Mouse (Mus musculus) limb, embryonic 14.5 days (tissue): ENCODE data around the gene Ccnf. TPM values are rescaled to one million over a fixed set of nuclear protein-coding genes. Genes with fewer than 3 reads are reported as not detected.

Experiments used
- ATAC-seq: fragments of 200-750 bp; cut with Nextera tagmentation; 2 replicates; pipeline ENCODE4 v1.8.0; 2017; ENCODE audit warnings: low read depth, moderate number of reproducible peaks, moderate TSS enrichment; ENCODE audit not compliant: low FRiP score
- DNase-seq: peaks from one replicate; pipeline ENCODE4 v3.0.0-alpha.2; 2015; ENCODE audit warnings: low spot score
- H3K27ac ChIP-seq: fragments of 300-500 bp; sonication (generic); replicated peaks from 2 replicates; pipeline ENCODE4 v1.5.1; 2014; ENCODE audit warnings: low read depth, mild to moderate bottlenecking, low read length, moderate library complexity, mixed read lengths
- H3K27me3 ChIP-seq: fragments of 300-500 bp; sonication (generic); 2 replicates; pipeline ENCODE4 v1.6.1; 2014; ENCODE audit warnings: low read length, mixed read lengths; ENCODE audit not compliant: control insufficient read depth, insufficient read depth
- H3K36me3 ChIP-seq: fragments of 300-500 bp; sonication (generic); 2 replicates; pipeline ENCODE4 v1.6.1; 2014; ENCODE audit warnings: mild to moderate bottlenecking, low read length, moderate library complexity, mixed read lengths; ENCODE audit not compliant: control insufficient read depth, insufficient read depth
- H3K4me1 ChIP-seq: fragments of 300-500 bp; sonication (generic); 2 replicates; pipeline ENCODE4 v1.6.1; 2014; ENCODE audit warnings: antibody characterized with exemption, low read length, mixed read lengths; ENCODE audit not compliant: control insufficient read depth, insufficient read depth
- H3K4me2 ChIP-seq: fragments of 300-500 bp; sonication (generic); replicated peaks from 2 replicates; pipeline ENCODE4 v1.6.1; 2014; ENCODE audit warnings: low read depth, mild to moderate bottlenecking, low read length, moderate library complexity; ENCODE audit not compliant: severe bottlenecking
- H3K4me3 ChIP-seq: fragments of 300-500 bp; sonication (generic); replicated peaks from 2 replicates; pipeline ENCODE4 v1.5.1; 2014; ENCODE audit warnings: low read length
- H3K9ac ChIP-seq: fragments of 300-500 bp; sonication (generic); 2 replicates; pipeline ENCODE4 v1.6.1; 2014; ENCODE audit warnings: mild to moderate bottlenecking, low read depth, low read length, moderate library complexity; ENCODE audit not compliant: severe bottlenecking
- H3K9me3 ChIP-seq: fragments of 300-500 bp; sonication (generic); 2 replicates; pipeline ENCODE4 v1.6.1; 2016; ENCODE audit warnings: low read length; ENCODE audit not compliant: control insufficient read depth
- POLR2A ChIP-seq: fragments of 200-500 bp; IDR thresholded peaks from 2 replicates; pipeline ENCODE4 v1.8.0; 2012; ENCODE audit warnings: inconsistent platforms, mild to moderate bottlenecking, moderate library complexity, borderline replicate concordance; ENCODE audit not compliant: insufficient read depth, insufficient read length; ENCODE audit errors: extremely low read depth
- WGBS: fragments of 180-500 bp; shearing (Covaris S2); extraction: QIAGEN DNeasy Blood & Tissue Kit; methylation state at CpG from one replicate; pipeline ENCODE4 v1.1.7; 2014; 5-methylcytosine and 5-hydroxymethylcytosine counted together
- polyA plus RNA-seq, 2 experiments: library from polyadenylated mRNA; depleted of rRNA in 1 of 2; stranded (reverse) in 1 of 2; unstranded in 1 of 2; fragments of >200 nt; fragmentation: Nextera tagmentation in 1 of 2; extraction: Ambion mirVana in 1 of 2; gene quantifications; 2 replicates each; pipeline versions ENCODE4 v1.2.1 to v1.2.3; 2012 to 2014

Ccnf gene
- polyA plus RNA-seq, 2 experiments: 36.6 to 41.8 TPM

GRCm38 (mm10) chr17:24210591-24210990 lies 40.7 kb downstream of the Ccnf start:
- Histone ChIP-seq H3K4me1 (peaks cover 52% of the 10 kb centered on the region), H3K4me2 (peak overlapping the region; percentile 78), H3K4me3 (no peak overlapping the region), H3K9ac (peak overlapping the region; percentile 16; the same call in 1 of the 2 replicates), H3K9me3 (no peaks in the 10 kb centered on the region), H3K27me3 (no peaks in the 10 kb centered on the region), H3K36me3 (peaks cover 10% of the 10 kb centered on the region), H3K27ac (peak overlapping the region; percentile 90)
- DNase-seq (no peak), ATAC-seq (no peak)
- TF ChIP-seq POLR2A: no peak
- WGBS: 58% methylated on average over 3 of the region's 3 CpGs

- Histone ChIP-seq H3K4me1 (peaks cover 54% of the 10 kb centered on the region), H3K27me3 (no peaks in the 10 kb centered on the region), H3K27ac (peak overlapping the region; percentile 90), H3K9me3 (no peaks in the 10 kb centered on the region), H3K9ac (no peak overlapping the region), H3K4me3 (0 out of 2 replicates have a peak overlapping the region, but pooled peaks have one; percentile 73), H3K36me3 (0 out of 2 replicates have a peak, but pooled peaks cover 3% of the 10 kb centered on the region), H3K4me2 (peak overlapping the region; percentile 96)
- no peak for TF ChIP-seq POLR2A
- 74% methylated on average over 3 of the region's 3 CpGs for WGBS
- ATAC-seq (no peak), DNase-seq (no peak)
These were observed 41.4 kb downstream of the Ccnf start for GRCm38 (mm10) chr17:24209916-24210240.

- WGBS: 2% methylated on average over 11 of the region's 43 CpGs
- peak within 1 kb of the TSS; percentile 83 for H3K9ac ChIP-seq
These were observed 42.0 kb downstream of the Ccnf start, which contains the start of gene Ntn3 for GRCm38 (mm10) chr17:24209043-24209915. Ntn3 (minus strand) TSS chr17:24209531.

GRCm38 (mm10) chr17:24208641-24209042 lies 42.6 kb downstream of the Ccnf start:
- no peak for DNase-seq
- peaks cover 66% of the 10 kb centered on the region for H3K4me1 ChIP-seq
- no peak for TF ChIP-seq POLR2A
- WGBS: 3% methylated on average over 9 of the region's 29 CpGs
- H3K4me3 ChIP-seq: peak overlapping the region; percentile 73
- no peak for ATAC-seq
- no peaks in the 10 kb centered on the region for H3K9me3 ChIP-seq
- 0 out of 2 replicates have a peak, but pooled peaks cover 2% of the 10 kb centered on the region for H3K36me3 ChIP-seq
- no peaks in the 10 kb centered on the region for H3K27me3 ChIP-seq
- peak overlapping the region; percentile 96 for H3K4me2 ChIP-seq
- peak overlapping the region; percentile 83 for H3K9ac ChIP-seq
- peak overlapping the region; percentile 90 for H3K27ac ChIP-seq

More at GRCm38 (mm10) chr17:24209043-24209915, 42.0 kb downstream of the Ccnf start, which contains the start of gene Ntn3:
- Histone ChIP-seq H3K4me2 (peak within 1 kb of the TSS; percentile 96), H3K4me1 (peaks cover 60% of the 10 kb centered on the region), H3K36me3 (0 out of 2 replicates have a peak, but pooled peaks cover 2% of the 10 kb centered on the region), H3K9me3 (no peaks in the 10 kb centered on the region), H3K27ac (peak within 1 kb of the TSS; percentile 90), H3K4me3 (peak within 1 kb of the TSS; percentile 73), H3K27me3 (no peaks in the 10 kb centered on the region)
- peak; percentile 92 for DNase-seq
- peak; percentile 83 for ATAC-seq
- no peak for TF ChIP-seq POLR2A

GRCm38 (mm10) chr17:24207768-24208640 lies 43.3 kb downstream of the Ccnf start:
- H3K4me1 ChIP-seq: peaks cover 73% of the 10 kb centered on the region
- 54% methylated on average over 34 of the region's 34 CpGs for WGBS
- no peak for TF ChIP-seq POLR2A
- DNase-seq: no peak
- H3K9me3 ChIP-seq: no peaks in the 10 kb centered on the region
- H3K9ac ChIP-seq: peak overlapping the region; percentile 83
- peak overlapping the region; percentile 73 for H3K4me3 ChIP-seq
- peak overlapping the region; percentile 90 for H3K27ac ChIP-seq
- 0 out of 2 replicates have a peak, but pooled peaks cover 2% of the 10 kb centered on the region for H3K36me3 ChIP-seq
- H3K4me2 ChIP-seq: peak overlapping the region; percentile 96
- H3K27me3 ChIP-seq: no peaks in the 10 kb centered on the region
- ATAC-seq: no peak
